Mouse (Mus musculus): Measurements from ENCODE around the gene Bloc1s6.

Gene Bloc1s6

DNA sequence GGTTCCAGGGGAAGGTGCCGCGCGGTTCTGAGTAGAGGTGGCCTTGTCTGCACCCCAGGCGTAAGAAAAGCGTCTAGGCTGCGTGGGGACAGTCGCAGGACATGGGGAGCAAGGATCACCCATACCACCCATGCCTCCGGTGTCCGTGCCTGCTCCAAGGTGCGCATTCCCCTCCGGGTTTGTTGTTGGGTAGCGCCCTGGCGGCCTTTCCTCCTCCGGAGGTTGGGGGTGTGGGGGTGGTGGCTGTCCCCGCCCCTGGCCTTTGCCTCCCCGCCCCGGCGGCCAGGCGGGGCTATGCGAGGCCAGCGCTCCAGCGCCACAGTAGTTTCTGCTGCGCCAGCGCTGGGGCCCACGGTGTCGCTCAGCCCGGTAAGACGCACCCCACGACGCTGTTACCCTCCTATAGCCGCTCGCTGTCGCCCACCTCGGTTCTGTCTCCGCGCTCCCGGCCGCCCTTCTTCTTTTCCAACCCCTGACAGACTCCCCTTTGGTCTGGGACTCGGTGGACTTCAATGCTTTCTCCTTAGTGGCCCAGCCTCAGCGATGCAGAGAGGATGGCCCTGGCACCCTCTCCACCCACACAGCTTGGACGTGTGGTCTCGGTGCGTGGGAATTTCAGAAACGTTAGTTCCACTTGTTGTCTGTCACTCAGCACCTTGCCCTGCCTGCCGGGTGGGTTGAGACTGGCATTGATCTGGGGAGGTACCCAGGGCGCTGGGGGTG is 26.9 kb downstream of the Bloc1s6 start, which contains the start of gene Sqor:
TSS of gene Sqor (plus strand) at position 167 of the 723 bp plus-strand sequence.
- DNase-seq (ENCODE audit: low spot score), result peak; percentile 64

DNA sequence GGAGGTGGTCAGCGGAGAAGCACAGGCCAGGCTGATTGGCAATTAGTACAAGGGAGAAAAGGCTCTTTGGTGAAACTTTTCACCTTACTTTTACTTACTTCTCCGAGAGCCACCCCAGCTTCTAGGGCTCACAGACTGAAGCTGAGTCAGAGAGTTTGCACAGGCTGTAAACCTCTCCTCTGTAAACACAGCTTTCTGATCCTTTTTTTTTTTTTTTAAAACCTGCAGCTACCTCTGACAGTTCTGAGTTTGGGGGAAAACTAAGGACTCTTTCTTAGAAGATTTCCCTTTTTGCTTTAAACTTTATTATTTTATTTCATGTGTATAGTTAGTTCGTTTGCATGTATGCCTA is 27.5 kb downstream of the Bloc1s6 start:
- DNase-seq (ENCODE audit: low spot score), result no peak

DNA sequence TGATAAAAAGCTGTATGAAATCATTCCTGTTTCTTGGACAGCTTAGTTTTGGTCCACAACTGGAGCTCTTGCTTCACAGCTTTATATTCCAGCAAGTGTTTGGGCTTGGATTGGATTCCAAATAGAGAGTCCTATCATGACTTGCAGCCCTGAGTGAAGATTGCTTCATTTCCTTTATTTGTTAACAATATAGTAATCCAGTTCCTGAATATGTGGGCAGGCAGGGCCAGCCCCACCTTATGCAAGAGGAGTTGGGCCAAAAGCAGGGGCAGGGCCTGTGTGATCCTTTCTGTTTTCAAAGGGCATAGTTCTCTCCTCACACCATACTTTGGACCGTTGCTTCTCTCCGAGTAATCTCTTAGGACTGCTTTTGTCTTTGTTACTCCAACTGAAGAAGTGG is 32.7 kb downstream of the Bloc1s6 start:
- no peak for DNase-seq (ENCODE audit: low spot score)

- DNase-seq (ENCODE audit: low spot score), result no peak
Observed at GRCm38 (mm10) chr2:122772899-122773298, 34.6 kb downstream of the Bloc1s6 start.

- DNase-seq (ENCODE audit: low spot score), result no peak
Observed at GRCm38 (mm10) chr2:122775491-122775890, 37.2 kb downstream of the Bloc1s6 start.

DNA sequence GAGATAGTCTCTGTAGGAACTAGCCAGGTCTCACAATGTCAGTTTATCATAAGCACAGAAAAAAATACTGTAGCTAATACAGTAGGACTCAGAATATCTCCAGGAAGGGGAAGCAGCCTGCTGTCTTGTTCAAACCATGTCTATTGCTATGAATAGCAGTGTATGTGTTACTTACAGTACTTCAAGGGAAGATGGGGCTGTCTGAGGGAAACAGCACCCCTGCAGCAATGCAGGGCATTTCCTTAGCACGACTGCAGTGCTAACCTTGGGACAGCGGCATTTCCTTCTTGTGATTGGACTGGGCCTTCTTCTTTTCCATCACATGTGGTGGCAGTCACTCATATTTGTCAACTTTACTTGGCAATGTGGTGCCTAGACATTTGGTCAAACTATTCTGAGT is 38.5 kb downstream of the Bloc1s6 start:
- DNase-seq (ENCODE audit: low spot score), result no peak

GRCm38 (mm10) chr2:122779967-122780366 is 41.7 kb downstream of the Bloc1s6 start:
- DNase-seq (ENCODE audit: low spot score), result no peak

DNA sequence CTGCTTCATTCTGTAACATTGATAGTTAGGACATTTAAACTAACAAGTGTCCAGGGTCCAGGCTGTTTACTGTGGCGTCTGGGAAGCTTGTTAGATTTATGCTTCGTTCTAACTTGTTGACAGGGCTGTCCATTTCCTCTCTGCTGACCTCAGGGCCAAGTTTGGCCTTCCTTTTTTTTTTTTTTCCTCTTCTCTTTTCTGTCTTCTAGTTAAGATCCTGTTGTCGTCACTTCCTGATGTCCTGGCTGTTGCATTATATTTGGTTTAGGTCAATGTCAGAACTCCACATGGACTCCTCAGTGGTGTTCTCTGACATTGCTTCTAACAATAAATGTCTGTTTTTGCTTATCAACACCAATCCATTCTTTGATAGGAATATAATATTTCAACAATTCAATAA is 42.1 kb downstream of the Bloc1s6 start:
- no peak for DNase-seq (ENCODE audit: low spot score)

GRCm38 (mm10) chr2:122781590-122782356 is 43.5 kb downstream of the Bloc1s6 start:
- no peak for DNase-seq (ENCODE audit: low spot score)

DNA sequence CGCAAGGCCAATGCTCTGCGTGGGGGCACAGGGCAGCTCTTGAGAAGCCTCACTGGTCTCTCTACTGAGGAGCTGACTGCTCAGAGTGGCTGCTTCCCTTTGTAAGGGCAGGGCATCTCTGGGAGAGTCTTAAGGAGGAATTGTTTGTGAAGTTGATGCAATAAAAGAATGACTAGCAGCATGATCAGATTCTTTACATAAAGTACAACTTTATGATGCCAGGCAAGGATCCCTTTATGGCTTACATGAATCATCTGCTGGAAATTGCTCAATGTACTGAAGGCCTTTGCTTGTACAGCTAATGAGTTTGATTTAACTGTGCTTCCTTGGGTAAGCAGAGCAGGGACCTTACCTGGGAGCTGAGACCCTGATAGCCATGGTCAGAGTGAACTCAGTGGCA is 45.4 kb downstream of the Bloc1s6 start:
- no peak for DNase-seq (ENCODE audit: low spot score)

DNA sequence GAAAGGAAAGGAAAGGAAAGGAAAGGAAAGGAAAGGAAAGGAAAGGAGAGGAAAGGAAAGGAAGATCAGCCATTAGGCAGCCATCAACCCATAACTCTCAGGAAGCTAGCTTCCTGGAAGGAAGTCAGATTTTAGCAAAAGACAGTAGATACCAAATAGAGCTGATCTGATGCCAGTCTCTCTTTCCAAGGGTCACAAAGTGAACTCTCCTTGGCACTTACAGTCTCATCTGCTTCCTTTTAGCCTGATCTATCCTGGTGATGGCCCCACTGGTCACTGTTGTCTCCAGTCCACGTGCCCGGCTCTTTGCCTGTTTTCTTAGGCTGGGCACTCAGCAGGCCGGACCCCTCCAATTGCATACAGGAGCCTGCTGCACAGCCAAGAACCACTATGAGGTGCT is 46.4 kb downstream of the Bloc1s6 start:
- no peak for DNase-seq (ENCODE audit: low spot score)

DNA sequence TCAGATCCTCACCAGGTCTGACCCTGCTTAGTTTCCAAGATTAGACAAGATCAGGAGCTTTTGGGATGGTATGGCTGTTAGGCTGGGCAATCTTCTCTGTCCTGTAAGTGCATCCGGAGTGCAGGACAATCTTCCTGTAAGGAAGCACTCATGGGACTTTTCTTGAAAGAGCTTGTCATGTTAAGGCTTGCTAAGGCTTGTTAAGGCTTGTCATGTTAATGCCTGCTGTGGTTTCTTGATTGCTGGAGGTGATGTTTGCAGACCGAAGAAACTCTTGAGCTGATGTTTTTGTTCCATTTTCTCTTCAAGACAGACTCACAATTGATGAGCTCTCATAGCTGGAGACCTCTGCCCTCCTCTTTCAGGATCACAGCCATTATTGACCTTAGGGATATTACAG is 47.9 kb downstream of the Bloc1s6 start:
- DNase-seq (ENCODE audit: low spot score), result no peak

GRCm38 (mm10) chr2:122789311-122789710 is 51.0 kb downstream of the Bloc1s6 start:
- DNase-seq (ENCODE audit: low spot score), result no peak

DNA sequence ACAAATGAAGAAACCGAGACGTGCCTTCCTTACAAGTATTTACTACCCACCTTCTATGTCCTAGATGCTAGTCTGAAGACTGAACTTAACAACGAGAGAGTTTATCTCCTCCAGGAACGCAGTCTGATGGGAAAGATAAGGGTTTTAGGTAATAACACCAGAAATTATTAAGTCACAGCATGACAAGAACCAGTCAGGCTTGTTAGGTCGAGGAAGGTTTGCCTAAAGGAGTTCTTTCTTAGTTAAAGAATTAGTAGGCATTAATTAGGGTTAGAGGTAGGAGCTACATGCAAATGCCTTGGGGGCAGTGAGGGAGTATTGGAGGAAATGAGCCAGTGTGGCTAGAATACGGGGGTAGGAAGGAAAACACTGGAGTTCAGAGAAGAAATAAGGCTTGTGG is 51.4 kb downstream of the Bloc1s6 start:
- DNase-seq (ENCODE audit: low spot score), result no peak

All from T-cell, adult 2 months (primary cell).